Mouse (Mus musculus) right cerebral cortex, postnatal 10 days (tissue): ENCODE results near the gene Gm39653.
"Not testable (repeated sequence)": the region's sequence is repeated elsewhere in the genome, so short reads cannot be mapped to it uniquely, and the experiment has no call there.

ENCODE experiments used
- DNase-seq, 2 experiments: peaks; one replicate each; pipeline ENCODE4 v3.0.0; 2021; ENCODE audit warnings: low spot score in 2 of 2

Gene Gm39653

GRCm38 (mm10) chr1:63615668-63616067, at the start of gene Gm39653:
Gene Gm39653, plus strand, starts transcription at chr1:63615968.
- DNase-seq: no peak

GRCm38 (mm10) chr1:63566501-63566900, 49.3 kb upstream of the Gm39653 start:
- no peak for DNase-seq

DNA sequence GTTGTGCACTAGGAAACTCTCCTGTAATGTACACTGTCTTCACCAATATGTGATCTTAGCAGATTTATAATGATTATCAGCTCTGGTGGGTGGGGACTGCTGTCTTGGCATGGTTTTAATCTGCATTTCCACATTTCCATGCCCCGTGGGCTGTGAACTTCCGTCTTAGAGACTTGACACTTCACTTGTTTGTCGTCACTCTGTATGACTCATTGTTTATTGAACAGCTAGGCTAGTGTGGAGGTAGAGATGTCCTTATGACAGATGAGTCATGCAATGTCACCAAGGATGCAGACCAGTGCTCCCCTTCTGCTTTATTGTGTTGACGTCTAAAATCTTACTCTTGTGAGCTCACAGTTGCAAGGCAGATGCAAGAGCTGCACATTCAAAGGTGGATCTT, 48.7 kb upstream of the Gm39653 start:
- no peak for DNase-seq

GRCm38 (mm10) chr1:63572229-63572628, 43.5 kb upstream of the Gm39653 start:
- DNase-seq: no peak

- peak; percentile 46 to 69 for DNase-seq
Observed at GRCm38 (mm10) chr1:63573432-63573831, 42.3 kb upstream of the Gm39653 start.

DNA sequence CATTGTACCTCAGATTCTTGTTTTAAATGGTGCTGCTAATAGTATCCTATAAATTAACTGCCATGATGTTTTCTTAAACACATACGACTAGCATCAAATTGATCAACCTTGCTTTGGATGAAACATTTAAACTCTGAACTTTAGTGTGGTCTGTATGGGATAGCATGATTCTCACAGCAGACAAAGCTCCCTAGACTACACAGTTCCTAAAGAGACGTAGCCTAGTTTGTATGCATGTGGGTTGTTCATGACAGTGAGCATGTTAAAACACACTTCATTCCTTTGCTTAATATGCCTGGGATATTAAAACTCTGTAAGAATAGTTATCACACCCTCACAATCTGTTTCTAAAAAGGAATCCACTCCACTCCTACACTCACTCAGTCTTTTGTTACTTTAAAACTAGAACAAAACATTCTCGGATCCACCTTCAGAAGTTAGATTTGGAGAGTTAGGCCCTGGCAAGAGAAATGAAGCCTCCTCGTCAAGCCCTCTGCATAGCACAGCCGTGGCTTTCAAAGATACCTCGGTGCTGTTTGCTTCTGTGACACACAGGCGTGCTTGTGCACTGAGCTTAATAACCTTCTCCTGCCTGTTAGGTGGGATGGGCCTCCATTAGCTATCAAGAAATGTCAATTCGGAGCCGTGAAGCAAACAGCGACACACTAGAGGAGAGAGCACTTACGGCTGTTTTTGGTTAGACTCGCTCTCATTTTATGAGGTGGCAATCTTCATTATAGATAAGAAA, 41.7 kb upstream of the Gm39653 start:
- no peak for DNase-seq

DNA sequence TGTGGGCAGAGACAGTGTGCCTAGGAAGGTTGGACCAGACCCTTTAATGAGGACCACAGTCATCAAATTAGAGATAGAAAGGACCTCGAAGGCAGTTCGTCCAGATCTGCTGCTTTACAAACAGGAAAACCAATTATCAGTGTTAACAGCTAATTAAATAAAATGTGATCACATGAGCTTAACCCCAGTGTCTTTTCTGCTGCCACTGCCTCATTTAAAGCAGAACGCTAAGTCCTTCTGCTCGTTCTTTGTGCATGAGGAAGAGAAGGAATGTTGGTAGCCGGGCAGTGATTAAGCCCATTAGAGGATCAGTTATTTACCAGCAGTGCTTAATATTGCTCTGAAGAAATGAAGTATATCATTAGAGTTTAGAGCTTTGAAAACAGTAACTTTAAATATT, 39.0 kb upstream of the Gm39653 start:
- DNase-seq: no peak

DNA sequence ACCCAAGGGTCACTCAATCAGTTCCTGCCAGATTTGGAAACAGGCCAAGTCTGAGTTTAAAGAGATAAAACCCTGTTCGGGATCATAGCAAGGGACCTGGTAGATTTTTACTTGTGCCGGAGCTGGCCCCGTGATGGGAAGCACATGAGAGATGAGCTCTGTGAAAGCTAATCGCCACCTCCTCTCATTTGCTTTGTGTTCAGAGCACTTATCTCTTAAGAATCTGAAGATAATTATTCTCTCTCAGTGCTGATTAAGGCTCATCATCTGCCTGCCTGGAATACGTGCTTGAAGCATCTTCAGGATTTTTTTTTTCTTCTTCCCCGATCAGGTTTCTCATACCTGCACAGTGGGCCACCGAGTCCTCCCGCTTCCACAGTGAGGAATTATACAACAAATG, 36.6 kb upstream of the Gm39653 start:
- DNase-seq: no peak

GRCm38 (mm10) chr1:63586869-63587268, 28.9 kb upstream of the Gm39653 start:
- DNase-seq: no peak

DNA sequence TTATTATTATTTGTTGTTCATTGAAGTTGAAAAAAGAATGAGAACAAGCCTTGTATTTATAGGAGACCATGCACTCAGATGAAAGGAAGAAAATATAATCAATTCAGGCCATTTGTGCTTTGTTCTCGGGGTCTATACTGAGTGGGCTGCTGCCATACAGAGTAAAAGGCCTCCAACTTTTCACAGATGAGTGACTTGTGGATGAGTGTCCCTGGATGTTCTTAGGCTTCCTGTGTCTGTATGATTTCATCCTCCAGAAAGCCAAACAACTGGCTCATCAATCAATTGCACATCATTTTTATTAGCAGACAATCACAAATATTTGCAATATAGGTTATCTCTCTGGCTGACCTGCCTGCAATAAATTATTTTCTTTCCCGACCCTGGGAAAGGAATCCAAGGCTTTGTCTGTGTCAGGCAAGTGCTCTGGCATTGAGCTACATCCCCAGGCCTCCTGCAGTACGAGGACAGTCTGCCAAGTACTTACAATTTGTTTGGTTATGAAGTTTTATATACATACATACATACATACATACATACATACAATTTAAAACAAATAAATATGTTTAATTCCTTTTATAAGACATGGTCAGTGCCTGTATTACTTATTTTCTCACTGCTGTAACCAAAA, 11.8 kb upstream of the Gm39653 start:
- no peak for DNase-seq

DNA sequence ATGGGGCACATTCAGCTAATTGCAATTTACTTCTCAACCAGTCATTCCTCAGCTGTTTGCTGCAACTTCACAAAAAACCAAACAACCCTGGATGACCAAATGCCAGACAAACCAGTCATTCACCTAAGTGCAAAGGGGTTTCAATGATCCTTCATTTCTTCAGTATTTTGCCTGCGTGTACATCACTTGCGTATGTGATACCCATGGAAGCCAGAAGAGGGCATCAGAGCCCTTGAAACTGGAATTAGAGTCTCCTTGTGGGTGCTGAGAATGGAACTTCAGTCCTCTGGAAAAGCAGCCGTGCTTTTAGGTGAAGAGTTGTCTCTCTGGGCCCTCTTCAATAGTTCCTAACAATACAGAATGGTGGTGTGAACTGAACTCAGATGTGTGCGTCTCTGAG, 6.2 kb upstream of the Gm39653 start:
- DNase-seq: no peak

DNA sequence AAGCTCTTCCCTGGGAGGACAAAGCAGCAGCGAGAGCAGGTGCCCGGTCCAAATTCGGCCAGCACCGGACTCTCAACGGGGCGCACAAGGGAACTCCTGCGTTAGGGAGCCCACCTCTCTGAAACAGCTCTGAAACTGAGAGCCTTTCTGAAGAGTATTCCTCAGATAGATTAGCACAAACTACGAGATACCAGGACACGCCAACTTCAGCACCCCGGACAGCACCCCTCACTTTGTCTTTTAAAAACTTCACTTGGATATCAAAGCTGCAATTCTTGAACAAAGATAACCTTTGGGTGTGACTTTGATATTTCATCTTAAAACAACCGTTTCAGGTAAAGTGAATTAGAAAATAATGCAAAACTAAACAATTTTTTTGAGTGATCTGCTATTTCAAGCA, 1.2 kb upstream of the Gm39653 start:
- DNase-seq: no peak

DNA sequence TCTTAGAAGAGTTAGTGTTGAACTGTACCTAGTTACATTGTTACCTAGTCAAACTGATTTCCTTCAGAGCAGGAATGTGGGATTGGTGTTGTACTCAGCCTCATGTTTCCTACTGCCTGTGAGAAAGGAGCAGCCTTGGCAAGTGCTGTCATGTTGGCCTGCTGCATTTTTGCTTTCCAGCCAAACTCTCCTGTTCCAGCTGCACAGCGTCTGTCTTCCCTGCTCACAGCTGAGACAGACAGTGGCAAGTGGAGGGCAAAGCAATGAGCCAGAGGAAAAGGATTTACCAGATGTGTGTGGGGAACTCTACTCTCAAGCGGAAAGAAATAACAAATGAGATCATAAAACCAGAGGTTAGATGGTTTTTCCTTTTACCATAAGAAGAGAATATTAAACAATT, 12.4 kb downstream of the Gm39653 start:
- DNase-seq: peak in 1 of 2 experiments; percentile 27

DNA sequence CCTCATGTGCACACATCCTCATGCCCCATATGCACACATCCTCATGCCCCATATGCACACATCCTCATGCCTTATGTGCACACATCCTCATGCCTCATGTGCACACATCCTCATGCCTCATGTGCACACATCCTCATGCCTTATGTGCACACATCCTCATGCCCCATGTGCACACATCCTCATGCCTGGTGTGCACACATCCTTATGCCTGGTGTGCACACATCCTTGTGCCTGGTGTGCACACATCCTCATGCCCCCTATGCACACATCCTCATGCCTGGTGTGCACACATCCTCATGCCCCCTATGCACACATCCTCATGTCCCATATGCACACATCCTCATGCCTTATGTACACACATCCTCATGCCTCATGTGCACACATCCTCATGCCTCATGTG, 14.6 kb downstream of the Gm39653 start:
- not testable (repeated sequence) for DNase-seq

GRCm38 (mm10) chr1:63639921-63640320, 24.2 kb downstream of the Gm39653 start:
- no peak for DNase-seq

GRCm38 (mm10) chr1:63658016-63658415, 42.2 kb downstream of the Gm39653 start:
- DNase-seq: peak; percentile 68 to 85

DNA sequence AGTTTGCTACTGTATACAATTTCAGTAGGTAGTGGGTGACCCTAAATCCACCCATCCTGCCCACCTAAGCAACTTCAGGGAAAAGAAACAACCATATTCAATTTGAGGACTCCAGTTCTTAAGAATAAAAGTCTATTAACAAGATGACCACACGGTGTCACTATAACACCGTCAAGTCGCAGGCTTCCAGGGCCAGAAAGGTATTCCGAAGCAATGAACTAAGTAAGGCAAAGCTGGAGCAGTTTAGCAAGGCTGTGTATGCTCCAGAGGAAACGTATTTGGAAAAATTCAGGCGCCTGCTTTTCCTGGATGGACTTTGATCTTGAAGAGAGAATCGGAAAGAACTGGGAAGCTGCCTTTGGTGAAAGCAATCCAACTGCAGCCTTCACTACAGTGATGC, 43.8 kb downstream of the Gm39653 start:
- DNase-seq: peak; percentile 45 to 53

- no peak for DNase-seq
Observed at GRCm38 (mm10) chr1:63666089-63666488, 50.3 kb downstream of the Gm39653 start.

- no peak for DNase-seq
Observed at GRCm38 (mm10) chr1:63667201-63667948, 51.6 kb downstream of the Gm39653 start.

DNA sequence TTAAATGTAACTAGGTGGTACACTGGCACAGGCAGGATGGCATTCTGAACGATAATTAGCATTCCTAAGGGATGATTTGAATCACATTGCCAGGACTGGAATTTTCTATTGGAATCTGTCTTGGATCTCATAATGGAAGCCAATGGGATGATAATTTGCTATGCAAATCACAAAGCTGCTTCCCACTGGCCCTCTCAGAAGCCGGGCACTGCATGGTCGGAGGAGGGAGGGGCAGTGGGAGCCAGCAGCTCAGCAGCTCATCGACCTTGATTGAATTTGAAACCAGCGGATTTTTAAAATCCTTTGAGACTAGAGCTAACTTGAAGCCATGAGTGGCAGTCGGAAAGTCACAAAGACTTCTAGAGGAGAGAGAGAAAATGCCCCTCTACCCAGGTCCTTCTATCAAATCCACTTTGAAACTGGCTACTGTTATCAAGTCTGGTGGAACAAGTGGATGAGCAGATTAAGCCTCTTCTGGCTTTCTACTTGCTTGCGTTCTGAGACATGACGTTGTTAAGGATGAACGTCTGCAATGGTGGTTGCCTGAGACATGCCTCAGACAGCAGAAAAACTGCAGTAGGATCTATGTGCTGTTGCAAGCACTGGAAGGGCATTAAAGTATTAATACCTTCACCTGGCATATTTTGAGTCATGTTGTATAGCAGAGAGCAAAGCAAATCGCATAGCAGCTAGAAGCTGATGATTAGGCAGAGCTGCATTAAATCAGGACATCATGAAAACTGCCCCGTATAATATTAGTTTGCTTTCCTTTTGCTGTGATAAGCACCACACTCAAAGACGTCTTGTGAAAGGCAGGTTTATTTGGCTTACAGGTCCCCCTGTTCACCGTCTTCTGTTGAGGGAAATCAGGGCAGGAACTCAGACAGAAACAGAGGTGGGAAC, 52.4 kb downstream of the Gm39653 start:
- peak in 1 of 2 experiments; percentile 35 for DNase-seq

GRCm38 (mm10) chr1:63668852-63669160, 53.0 kb downstream of the Gm39653 start:
- DNase-seq: peak in 1 of 2 experiments; percentile 45
